Mouse (Mus musculus) midbrain, postnatal 0 days (tissue): Measurements from ENCODE around the gene Gjc1. TPM values are rescaled to one million over a fixed set of nuclear protein-coding genes. Genes with fewer than 3 reads are reported as not detected.

ENCODE experiments used
- ATAC-seq: fragments of 200-750 bp; cut with Nextera tagmentation; 2 replicates; pipeline ENCODE4 v1.8.0; 2017; ENCODE audit warnings: moderate number of reproducible peaks, mild to moderate bottlenecking, moderate TSS enrichment, moderate library complexity; ENCODE audit not compliant: low FRiP score
- DNase-seq: peaks from one replicate; pipeline ENCODE4 v3.0.0-alpha.2; 2015; ENCODE audit warnings: low spot score
- H3K27ac ChIP-seq: fragments of 300-500 bp; sonication (generic); 2 replicates; pipeline ENCODE4 v1.5.1; 2014; ENCODE audit warnings: low read depth, mild to moderate bottlenecking, low read length, mixed read lengths
- H3K27me3 ChIP-seq: fragments of 300-500 bp; sonication (generic); 2 replicates; pipeline ENCODE4 v1.6.1; 2014; ENCODE audit warnings: low read length, control low read depth, mixed read lengths; ENCODE audit not compliant: insufficient read depth
- H3K36me3 ChIP-seq: fragments of 300-500 bp; sonication (generic); 2 replicates; pipeline ENCODE4 v1.6.1; 2014; ENCODE audit warnings: low read length, control low read depth, mixed read lengths; ENCODE audit not compliant: insufficient read depth
- H3K4me1 ChIP-seq: fragments of 300-500 bp; sonication (generic); 2 replicates; pipeline ENCODE4 v1.6.1; 2014; ENCODE audit warnings: mild to moderate bottlenecking, control low read depth, antibody characterized with exemption, low read length, mixed read lengths; ENCODE audit not compliant: insufficient read depth
- H3K4me2 ChIP-seq: fragments of 300-500 bp; sonication (generic); 2 replicates; pipeline ENCODE4 v1.6.1; 2014; ENCODE audit warnings: low read depth, mild to moderate bottlenecking, low read length, mixed read lengths; ENCODE audit not compliant: poor library complexity, severe bottlenecking
- H3K4me3 ChIP-seq: fragments of 300-500 bp; sonication (generic); 2 replicates; pipeline ENCODE4 v1.5.1; 2014; ENCODE audit warnings: low read depth, mild to moderate bottlenecking, low read length, moderate library complexity
- H3K9ac ChIP-seq: fragments of 300-500 bp; sonication (generic); replicated peaks from 2 replicates; pipeline ENCODE4 v1.6.1; 2014; ENCODE audit warnings: mild to moderate bottlenecking, low read length, moderate library complexity, mixed read lengths; ENCODE audit not compliant: poor library complexity, severe bottlenecking
- H3K9me3 ChIP-seq: fragments of 300-500 bp; sonication (generic); 2 replicates; pipeline ENCODE4 v1.6.1; 2016; ENCODE audit warnings: low read length, control low read depth
- CTCF ChIP-seq: IDR thresholded peaks from 2 replicates; pipeline ENCODE4 v1.5.1; 2016; ENCODE audit warnings: antibody characterized with exemption, mild to moderate bottlenecking
- WGBS: fragments of 180-500 bp; shearing (Covaris S2); extraction: QIAGEN DNeasy Blood & Tissue Kit; methylation state at CpG from one replicate; pipeline ENCODE4 v1.1.7; 2014; 5-methylcytosine and 5-hydroxymethylcytosine counted together
- polyA plus RNA-seq: library from polyadenylated mRNA; unstranded; fragments of >200 nt; fragmentation: Nextera tagmentation; extraction: Ambion mirVana; gene quantifications from 2 replicates; pipeline ENCODE4 v1.2.1, GENCODE M21; 2015
- total RNA-seq: library from RNA; depleted of rRNA; stranded (reverse); fragments of >200 nt; gene quantifications from 2 replicates; pipeline ENCODE4 v1.2.3, GENCODE M21; 2014

The Gjc1 gene
- total and polyA plus RNA-seq, 2 experiments from 2014 or later, result 14.8 to 18.8 TPM

DNA sequence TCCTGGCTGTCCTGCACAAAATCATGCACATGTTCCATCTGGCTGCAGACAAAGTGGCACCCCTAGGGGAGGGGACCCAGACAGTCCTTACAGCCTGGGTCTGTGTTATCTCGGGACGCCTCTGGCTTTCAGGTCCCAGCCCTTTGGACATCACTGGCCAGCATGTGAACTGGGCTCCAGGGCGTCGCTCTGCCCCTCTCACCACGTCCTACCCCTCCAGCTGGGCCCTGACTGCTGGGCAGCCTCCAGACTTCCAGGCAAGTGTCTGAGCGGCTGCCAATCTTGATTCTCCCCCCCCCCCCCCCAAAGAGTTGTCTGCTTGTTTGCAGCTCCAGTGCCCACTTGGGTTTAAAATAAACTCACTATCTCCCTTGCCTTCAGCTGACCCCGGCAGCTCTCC, 36.1 kb downstream of the Gjc1 start:
- H3K36me3 ChIP-seq, result no peaks in the 10 kb centered on the region

GRCm38 (mm10) chr11:102781523-102781922, 38.0 kb downstream of the Gjc1 start:
- TF ChIP-seq CTCF, result no peak
- Histone ChIP-seq H3K4me1 (0 out of 2 replicates have a peak, but pooled peaks cover 3% of the 10 kb centered on the region), H3K9me3 (no peaks in the 10 kb centered on the region), H3K27ac (no peak overlapping the region), H3K27me3 (no peaks in the 10 kb centered on the region), H3K4me2 (no peak overlapping the region), H3K9ac (no peak overlapping the region), H3K4me3 (no peak overlapping the region), H3K36me3 (peaks cover 13% of the 10 kb centered on the region)
- ATAC-seq, result no peak
- no peak for DNase-seq
- 92% methylated on average over 4 of the region's 4 CpGs for WGBS

More for the DNA sequence above, 36.1 kb downstream of the Gjc1 start:
- ATAC-seq, result no peak
- Histone ChIP-seq H3K27me3 (no peaks in the 10 kb centered on the region), H3K9ac (no peak overlapping the region), H3K4me1 (0 out of 2 replicates have a peak, but pooled peaks cover 3% of the 10 kb centered on the region), H3K27ac (no peak overlapping the region), H3K4me2 (no peak overlapping the region), H3K4me3 (no peak overlapping the region), H3K9me3 (no peaks in the 10 kb centered on the region)
- no peak for TF ChIP-seq CTCF
- DNase-seq, result no peak
- WGBS, result 75% methylated on average over 7 of the region's 7 CpGs

GRCm38 (mm10) chr11:102780986-102781351, 38.5 kb downstream of the Gjc1 start:
- Histone ChIP-seq H3K36me3 (peaks cover 18% of the 10 kb centered on the region), H3K9ac (no peak overlapping the region), H3K27me3 (no peaks in the 10 kb centered on the region), H3K4me2 (no peak overlapping the region), H3K9me3 (no peaks in the 10 kb centered on the region), H3K27ac (no peak overlapping the region), H3K4me1 (0 out of 2 replicates have a peak, but pooled peaks cover 3% of the 10 kb centered on the region), H3K4me3 (no peak overlapping the region)
- ATAC-seq, result no peak
- no peak for DNase-seq
- WGBS, result 54% methylated on average over 10 of the region's 10 CpGs
- no peak for TF ChIP-seq CTCF

- Histone ChIP-seq H3K27me3 (no peaks in the 10 kb centered on the region), H3K27ac (no peak overlapping the region), H3K4me2 (no peak overlapping the region), H3K9me3 (no peaks in the 10 kb centered on the region), H3K36me3 (peaks cover 23% of the 10 kb centered on the region), H3K9ac (no peak overlapping the region), H3K4me3 (no peak overlapping the region), H3K4me1 (0 out of 2 replicates have a peak, but pooled peaks cover 3% of the 10 kb centered on the region)
- ATAC-seq (no peak), DNase-seq (no peak)
- TF ChIP-seq CTCF, result no peak
- 50% methylated on average over 11 of the region's 11 CpGs for WGBS
Measured at GRCm38 (mm10) chr11:102780271-102780985, 39.1 kb downstream of the Gjc1 start.

DNA sequence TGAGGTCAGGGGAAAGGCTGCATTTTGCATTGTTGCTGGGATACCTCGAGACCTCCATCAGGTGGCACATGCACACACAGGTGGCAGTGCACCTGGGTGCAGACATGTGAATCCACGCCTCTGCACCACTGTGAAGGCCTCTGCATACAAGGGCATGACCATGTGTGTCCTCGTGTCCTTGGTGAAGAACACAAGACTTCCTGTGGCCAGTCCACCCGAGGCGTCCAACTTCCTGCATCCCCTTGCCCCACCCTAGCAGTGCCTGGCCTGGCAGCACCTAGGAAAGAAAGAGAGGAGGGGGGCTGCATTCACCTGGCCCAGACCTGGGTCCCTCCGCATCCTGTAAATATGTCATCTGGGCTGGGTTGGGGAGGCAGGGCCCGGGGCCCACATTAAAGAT, 39.7 kb downstream of the Gjc1 start:
- no peaks in the 10 kb centered on the region for H3K9me3 ChIP-seq
- peaks cover 23% of the 10 kb centered on the region for H3K36me3 ChIP-seq
- H3K27ac ChIP-seq, result no peak overlapping the region
- H3K9ac ChIP-seq, result no peak overlapping the region
- ATAC-seq (no peak), DNase-seq (no peak)
- WGBS, result 88% methylated on average over 7 of the region's 7 CpGs
- no peak for TF ChIP-seq CTCF
- no peaks in the 10 kb centered on the region for H3K27me3 ChIP-seq
- H3K4me1 ChIP-seq, result 0 out of 2 replicates have a peak, but pooled peaks cover 3% of the 10 kb centered on the region
- H3K4me3 ChIP-seq, result no peak overlapping the region
- no peak overlapping the region for H3K4me2 ChIP-seq

- no peak for ATAC-seq
- no peak overlapping the region for H3K27ac ChIP-seq
- DNase-seq, result no peak
Measured at GRCm38 (mm10) chr11:102779081-102779638, 40.3 kb downstream of the Gjc1 start.

More at GRCm38 (mm10) chr11:102779081-102779638, 40.3 kb downstream of the Gjc1 start:
- TF ChIP-seq CTCF, result no peak
- 0 out of 2 replicates have a peak, but pooled peaks cover 3% of the 10 kb centered on the region for H3K4me1 ChIP-seq
- H3K27me3 ChIP-seq, result no peaks in the 10 kb centered on the region
- peaks cover 23% of the 10 kb centered on the region for H3K36me3 ChIP-seq
- H3K9me3 ChIP-seq, result no peaks in the 10 kb centered on the region
- no peak overlapping the region for H3K4me3 ChIP-seq
- 86% methylated on average over 8 of the region's 8 CpGs for WGBS
- no peak overlapping the region for H3K9ac ChIP-seq
- H3K4me2 ChIP-seq, result no peak overlapping the region; the same call in 1 of the 2 replicates
